Mouse (Mus musculus) spleen, postnatal 14 days (tissue): ENCODE measurements at regions not wholly inside any gene's neighbourhood (a gene's known extent, or its start where the extent isn't known, plus 50 kb on each side); places are given as distances from the start of the nearest gene placed in this dataset.

ENCODE experiments used
- DNase-seq, 2 experiments: peaks; one replicate each; pipeline ENCODE4 v3.0.0; 2021 to 2022; ENCODE audit warnings: low spot score in 2 of 2

DNA sequence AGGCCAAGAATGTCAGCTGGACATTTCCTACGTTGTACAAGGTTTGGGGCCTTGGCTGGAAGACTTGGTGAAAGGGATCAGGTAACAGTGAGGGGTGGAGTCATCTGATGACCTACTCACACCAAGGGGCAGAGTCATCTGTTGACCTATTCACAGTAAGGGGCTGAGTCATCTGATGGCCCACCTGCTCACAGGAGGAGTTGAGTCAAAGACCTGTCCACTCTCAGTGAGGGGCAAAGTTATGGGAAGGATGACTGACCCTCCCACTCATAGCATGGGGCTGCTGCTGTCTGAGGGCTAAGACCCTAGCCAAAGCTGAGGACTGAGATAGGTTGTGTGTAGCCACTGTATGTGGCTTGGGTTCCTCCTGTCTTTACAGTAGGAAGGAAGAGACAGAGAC, 107.2 kb upstream of the Camk1g start:
- DNase-seq = no peak

- DNase-seq = no peak
These were observed 106.7 kb upstream of the Camk1g start for GRCm38 (mm10) chr1:193476805-193477204.

DNA sequence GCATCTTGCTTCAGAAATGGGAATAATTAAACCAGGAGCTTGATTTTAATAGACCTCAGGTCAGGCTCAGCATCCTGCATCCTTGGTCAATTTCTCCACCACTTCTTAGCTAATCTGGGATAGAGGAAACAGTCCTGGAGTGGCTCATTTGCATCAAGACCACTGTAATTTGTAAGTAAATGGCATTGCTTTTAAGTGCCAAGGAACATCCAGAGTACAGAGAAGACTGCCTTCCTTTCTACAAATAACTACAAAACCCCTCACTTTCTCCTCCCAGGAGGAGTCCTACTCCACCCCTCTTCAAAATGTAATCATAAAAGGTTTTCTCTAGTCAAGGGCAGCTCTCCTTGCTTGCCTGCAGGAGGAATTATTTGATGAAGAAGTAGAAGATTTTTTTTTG, 96.2 kb upstream of the Camk1g start:
- DNase-seq = no peak

DNA sequence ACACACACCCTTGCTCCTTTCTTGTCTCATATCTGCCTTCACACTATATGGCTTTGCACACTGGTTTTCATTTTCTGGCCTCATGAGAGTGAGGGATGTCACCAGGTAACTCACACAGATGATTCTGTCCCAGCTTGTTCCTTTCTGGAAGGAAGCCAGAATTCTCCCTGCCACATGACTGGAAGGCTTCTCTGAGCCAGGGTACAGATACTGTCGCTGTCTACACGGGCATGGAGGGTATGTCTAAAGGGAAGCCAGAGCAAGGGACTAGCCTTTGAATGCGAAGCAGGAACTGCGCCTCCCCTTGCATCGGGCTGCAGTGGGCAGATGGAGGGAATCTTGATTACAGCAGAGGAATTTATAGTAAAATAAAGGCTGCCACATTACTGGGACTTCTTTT, 89.6 kb upstream of the Camk1g start:
- DNase-seq = no peak

- DNase-seq = no peak
These were observed 87.8 kb upstream of the Camk1g start for GRCm38 (mm10) chr1:193457908-193458307.

GRCm38 (mm10) chr1:193453654-193454053, 83.6 kb upstream of the Camk1g start:
- DNase-seq = no peak

DNA sequence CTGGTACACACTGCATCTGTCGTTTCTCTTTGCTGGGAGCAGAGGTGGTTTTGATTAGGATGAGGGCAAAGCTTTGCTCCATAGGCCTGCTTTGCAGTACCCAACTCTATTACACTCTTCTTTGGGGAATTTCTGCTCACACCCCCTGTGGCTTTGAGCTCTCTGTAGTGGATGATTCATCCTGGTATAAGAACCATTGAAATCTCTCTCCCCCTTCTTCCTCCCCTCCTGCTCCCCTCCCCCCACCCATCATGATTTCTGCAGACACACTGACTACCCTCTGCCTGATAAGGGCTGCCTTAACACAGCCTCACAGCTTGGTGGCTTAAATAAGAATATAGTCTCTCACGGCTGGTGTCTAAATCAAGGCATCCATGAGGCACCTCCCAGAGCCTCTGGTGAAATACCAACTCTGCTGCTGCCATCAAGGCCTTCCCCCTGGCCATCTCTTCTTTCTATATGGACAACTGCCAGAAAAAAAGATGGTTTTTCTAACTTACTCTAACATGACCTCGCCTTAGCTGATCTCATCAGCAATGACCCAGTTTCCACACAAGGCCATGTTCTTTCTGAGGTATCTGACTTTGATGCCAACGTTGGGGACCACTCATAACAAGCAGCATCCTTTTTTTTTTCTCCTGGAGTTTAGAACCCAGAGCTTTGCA, 81.5 kb upstream of the Camk1g start:
- DNase-seq = no peak

DNA sequence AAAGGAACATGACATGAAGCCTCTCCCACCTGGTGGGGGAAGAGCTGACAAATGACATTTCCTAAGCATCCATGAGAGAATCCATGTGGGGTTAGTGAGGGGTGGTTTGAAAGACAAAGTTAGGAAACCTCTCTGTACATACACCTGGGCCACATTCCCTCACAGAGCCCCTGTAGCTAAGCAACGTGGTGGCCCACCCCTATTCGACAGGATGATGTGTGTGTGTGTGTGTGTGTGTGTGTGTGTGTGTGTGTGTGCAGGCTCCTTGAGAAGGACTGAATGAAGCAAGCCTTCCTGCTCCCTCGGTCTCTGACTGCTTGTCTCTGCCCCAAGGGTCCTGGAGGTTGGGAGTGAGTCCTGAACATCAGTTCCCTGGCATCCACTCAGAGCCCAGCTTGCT, 80.7 kb upstream of the Camk1g start:
- DNase-seq = no peak

DNA sequence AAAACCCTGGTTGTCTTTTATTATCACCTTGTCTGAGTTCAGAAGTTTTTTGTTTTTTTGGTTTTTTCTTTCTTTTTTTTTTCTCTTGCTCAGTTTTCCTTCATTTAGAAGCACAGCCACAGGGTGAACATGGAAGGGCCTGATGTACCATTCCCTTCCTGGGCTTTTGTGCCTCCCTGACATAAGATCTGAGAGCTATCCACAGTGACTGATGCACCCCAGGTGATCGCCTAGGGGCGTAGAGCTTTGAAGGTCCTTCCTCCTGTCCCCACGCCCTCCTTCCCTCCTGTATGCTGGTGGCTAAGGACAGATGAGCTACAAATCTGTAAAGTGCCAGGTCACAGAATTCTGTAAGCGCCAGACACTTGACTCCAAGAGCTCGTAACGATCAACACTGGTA, 80.1 kb upstream of the Camk1g start:
- no peak for DNase-seq

GRCm38 (mm10) chr1:193449394-193450103, 79.5 kb upstream of the Camk1g start:
- no peak for DNase-seq

DNA sequence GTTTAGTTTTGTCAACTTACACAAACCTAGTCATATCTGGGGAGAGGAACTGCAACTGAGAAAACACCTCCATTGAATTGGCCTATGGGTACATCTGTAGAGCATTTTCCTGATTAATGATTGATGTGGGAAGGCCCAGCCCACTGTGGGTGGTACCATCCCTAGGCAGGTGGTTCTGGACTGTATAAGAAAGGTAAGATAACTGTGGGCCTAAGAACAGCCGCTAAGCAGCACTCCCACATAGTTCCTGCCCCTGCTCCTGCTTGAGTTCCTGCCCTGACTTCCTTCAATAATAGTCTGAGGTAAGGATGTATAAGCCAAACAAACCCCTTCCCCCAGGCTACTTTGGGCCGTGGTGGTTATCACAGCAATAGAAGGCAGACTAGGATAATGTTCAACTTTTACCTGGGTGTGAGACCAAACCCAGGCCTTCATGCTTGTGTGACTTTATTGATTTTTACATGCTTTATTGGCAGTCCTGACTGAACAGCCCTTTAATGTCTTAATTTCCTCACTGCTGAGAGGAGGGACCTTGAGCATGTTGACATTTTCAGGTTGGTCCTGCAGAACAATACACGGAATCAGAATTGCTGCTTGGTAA, 78.8 kb upstream of the Camk1g start:
- no peak for DNase-seq

- no peak for DNase-seq
These were observed 77.5 kb upstream of the Camk1g start for GRCm38 (mm10) chr1:193447647-193448046.

GRCm38 (mm10) chr1:193443964-193444676, 74.0 kb upstream of the Camk1g start:
- no peak for DNase-seq

- no peak for DNase-seq
These were observed 70.4 kb upstream of the Camk1g start for GRCm38 (mm10) chr1:193440512-193440911.

DNA sequence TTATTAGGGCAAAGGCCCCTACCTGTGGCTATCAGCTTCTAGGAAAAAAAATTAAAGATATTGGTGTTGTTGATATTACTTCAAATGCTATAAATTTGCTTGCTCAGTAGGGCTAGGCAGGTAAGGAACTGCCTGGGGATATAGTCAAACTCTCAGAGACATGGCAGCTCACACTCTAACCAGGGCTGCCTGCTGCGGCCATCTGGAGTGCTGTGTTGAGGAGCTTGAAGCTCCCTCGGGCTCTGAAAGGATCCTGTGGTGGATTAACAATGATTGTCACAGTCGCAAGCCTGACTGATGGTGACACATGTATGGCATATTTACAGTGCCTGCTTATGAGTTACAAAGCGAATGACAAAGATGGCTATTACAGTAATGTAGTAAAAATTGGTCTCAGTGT, 64.2 kb upstream of the Camk1g start:
- no peak for DNase-seq

DNA sequence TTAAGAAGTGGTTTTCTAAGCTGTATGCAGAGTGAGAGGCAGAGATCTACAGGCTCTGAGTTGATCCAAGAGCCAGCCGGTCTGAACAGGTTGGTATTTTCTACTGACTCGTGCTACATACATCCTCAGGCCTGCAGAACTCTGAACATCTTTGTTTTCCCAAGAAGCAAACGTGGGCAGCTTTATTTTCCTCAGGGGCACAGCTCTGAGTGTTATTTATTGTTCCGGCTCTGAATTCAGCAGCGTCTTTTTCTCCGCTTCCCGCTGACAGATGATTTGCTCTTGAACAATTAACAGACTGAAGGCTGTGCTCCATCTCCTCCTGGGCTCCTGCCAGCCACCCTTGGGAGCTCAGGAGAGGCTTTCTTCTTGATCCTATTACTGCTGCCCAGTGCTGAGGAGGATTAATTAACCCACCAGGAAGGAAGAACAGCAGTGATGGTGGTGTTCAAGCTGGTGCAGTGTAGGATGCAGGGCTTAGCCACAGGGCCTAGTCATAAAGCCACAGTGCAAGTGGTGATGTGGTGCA, 63.5 kb upstream of the Camk1g start:
- DNase-seq = no peak

DNA sequence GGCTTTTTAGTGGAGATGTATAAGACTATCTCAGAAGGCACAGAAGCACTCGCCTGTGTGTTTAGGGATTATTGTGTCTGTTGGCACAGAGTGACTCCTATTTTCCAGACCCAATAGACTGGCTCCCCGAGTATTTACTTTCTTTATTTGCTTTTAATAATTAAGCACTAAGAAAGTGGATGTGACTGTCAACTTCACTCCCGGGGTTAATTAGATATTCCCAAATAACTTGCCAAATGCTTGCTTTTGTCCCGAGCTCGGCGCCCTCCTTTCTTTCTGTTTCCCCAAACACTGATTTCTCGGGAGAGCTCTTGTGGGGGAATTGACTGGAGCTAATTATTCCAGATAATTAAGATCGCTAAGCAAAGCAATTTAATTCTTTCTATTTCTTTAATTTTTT, 60.1 kb upstream of the Camk1g start:
- no peak for DNase-seq

DNA sequence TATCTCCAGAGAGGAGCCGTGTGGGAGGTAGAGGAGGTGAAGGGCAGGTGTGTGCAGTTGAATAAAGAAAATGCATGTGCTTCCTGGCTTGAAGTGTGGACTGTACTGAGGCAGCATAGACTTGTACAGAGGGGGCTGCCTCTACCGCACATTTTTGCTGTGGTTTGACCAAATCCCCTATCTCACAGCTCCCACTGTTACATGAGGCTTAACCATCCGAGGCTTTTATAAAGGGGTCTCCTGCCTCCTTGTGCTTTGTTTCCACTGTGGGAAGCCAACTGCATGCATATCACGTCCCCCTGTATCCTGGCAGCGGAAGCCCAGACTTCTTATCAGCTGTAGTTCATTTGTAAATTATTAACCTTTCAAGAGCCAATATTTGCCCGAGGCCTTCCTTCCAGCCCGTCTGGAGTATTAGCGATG, 53.6 kb upstream of the Camk1g start:
- no peak for DNase-seq

GRCm38 (mm10) chr1:193422886-193423285, 52.8 kb upstream of the Camk1g start:
- no peak for DNase-seq

DNA sequence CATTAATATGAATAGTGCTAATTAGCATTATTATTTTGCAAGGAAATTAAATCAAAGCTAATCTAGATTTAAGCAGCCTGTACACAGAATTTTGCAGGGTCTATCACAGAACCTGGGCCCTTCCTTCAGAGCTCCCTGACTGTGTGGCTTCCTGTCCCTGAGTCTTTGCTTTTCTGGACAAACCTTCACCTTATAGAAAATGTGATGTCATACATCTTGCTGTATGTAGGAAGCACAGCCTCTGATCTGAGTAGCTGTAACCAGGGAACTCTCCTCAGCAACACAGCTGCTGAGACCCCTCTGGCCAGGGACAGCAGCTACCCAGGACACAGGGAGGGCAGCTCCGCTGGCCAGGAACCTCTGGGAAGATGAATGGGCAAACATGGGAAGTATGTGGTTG, 51.7 kb upstream of the Camk1g start:
- no peak for DNase-seq

DNA sequence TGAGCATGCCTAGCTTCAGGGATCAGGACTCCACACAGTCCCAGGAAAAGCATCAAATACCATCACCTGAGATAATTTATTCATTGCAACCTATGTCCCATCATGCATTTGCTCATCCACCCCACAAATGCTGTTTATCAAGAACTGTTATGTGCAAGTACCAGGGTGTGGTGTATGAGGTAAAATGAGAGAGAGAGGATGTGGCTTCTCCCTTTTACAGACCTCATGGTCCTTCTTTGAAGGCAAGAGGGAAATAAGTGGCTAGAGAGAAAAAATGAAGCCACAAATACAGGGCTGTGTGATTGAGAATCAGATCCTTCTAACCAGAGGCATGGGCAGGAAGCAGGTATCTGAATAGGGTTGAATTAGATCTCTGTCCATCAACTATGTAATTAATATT, 51.3 kb upstream of the Camk1g start:
- no peak for DNase-seq
